In genomic region chr12:26359817-26360216, GRCm38 (mm10) we compare ENCODE assay signal across 13 mouse cellular contexts. TPM values are rescaled to one million over a fixed set of nuclear protein-coding genes. Genes with fewer than 3 reads are reported as not detected.
DNase-seq lines count a peak whose midpoint lies in the region; ATAC-seq and TF ChIP-seq lines count a peak whose summit lies in the region.
"Had no signal": no experiment of that assay in that cellular context is flagged by ENCODE, and none has a peak within 500 bp of the region (broad histone marks: within the 10 kb centered on the region; RNA-seq: fewer than 3 reads in every experiment).

No protein-coding gene starts in this region.

- peak; percentile 42 for DNase-seq in midbrain, postnatal 0 days (ENCODE audit: low spot score)
- DNase-seq in cerebellum, adult 9-10 months = peak; percentile 55
- peak; percentile 63 for DNase-seq in lung, postnatal 0 days (ENCODE audit: low spot score)
- no peak for DNase-seq in hindbrain, embryonic 11.5 days (ENCODE audit: low spot score)

- H3K4me3 ChIP-seq in forebrain, embryonic 13.5 days = no peak overlapping the region
- no peak overlapping the region for H3K4me3 ChIP-seq in forebrain, embryonic 12.5 days (replicated peaks)
- H3K4me3 ChIP-seq in midbrain, postnatal 0 days (ENCODE audit: low read depth, low read length) = no peak overlapping the region
- H3K4me3 ChIP-seq in midbrain, embryonic 16.5 days (ENCODE audit: low read depth, low read length) = no peak overlapping the region
- no peak overlapping the region for H3K4me3 ChIP-seq in lung, postnatal 0 days (ENCODE audit: low read depth, low read length)
- H3K4me3 ChIP-seq in hindbrain, embryonic 11.5 days (ENCODE audit: low read depth, low read length) = no peak overlapping the region
- H3K4me3 ChIP-seq: embryonic facial prominence, embryonic 15.5 days; limb, embryonic 13.5 days; neural tube, embryonic 15.5 days had no signal

- H3K4me1 ChIP-seq in forebrain, embryonic 13.5 days = peaks cover 19% of the 10 kb centered on the region
- H3K4me1 ChIP-seq in forebrain, embryonic 12.5 days = peaks cover 10% of the 10 kb centered on the region
- H3K4me1 ChIP-seq in midbrain, postnatal 0 days (ENCODE audit: insufficient read depth, low read length) = peaks cover 5% of the 10 kb centered on the region; the same call in 1 of the 2 replicates
- H3K4me1 ChIP-seq in midbrain, embryonic 16.5 days (ENCODE audit: control insufficient read depth, insufficient read depth, low read length) = peaks cover 8% of the 10 kb centered on the region
- H3K4me1 ChIP-seq in lung, postnatal 0 days (ENCODE audit: insufficient read depth, low read depth, low read length) = peaks cover 3% of the 10 kb centered on the region; the same call in 1 of the 2 replicates
- no peaks in the 10 kb centered on the region for H3K4me1 ChIP-seq in hindbrain, embryonic 11.5 days (replicated peaks; ENCODE audit: control insufficient read depth, insufficient read depth, low read length)
- H3K4me1 ChIP-seq: embryonic facial prominence, embryonic 15.5 days had no signal

- peaks cover 18% of the 10 kb centered on the region; the same call in 1 of the 2 replicates for H3K36me3 ChIP-seq in forebrain, embryonic 13.5 days (ENCODE audit: poor library complexity, severe bottlenecking)
- H3K36me3 ChIP-seq in forebrain, embryonic 12.5 days (replicated peaks) = peaks cover 10% of the 10 kb centered on the region; the same call in 1 of the 2 replicates
- 0 out of 2 replicates have a peak, but pooled peaks cover 2% of the 10 kb centered on the region for H3K36me3 ChIP-seq in midbrain, postnatal 0 days (ENCODE audit: insufficient read depth, low read length)
- H3K36me3 ChIP-seq in midbrain, embryonic 16.5 days (ENCODE audit: control insufficient read depth, insufficient read depth, low read length) = no peaks in the 10 kb centered on the region
- no peaks in the 10 kb centered on the region for H3K36me3 ChIP-seq in lung, postnatal 0 days (ENCODE audit: insufficient read depth, low read length)
- no peaks in the 10 kb centered on the region for H3K36me3 ChIP-seq in hindbrain, embryonic 11.5 days (ENCODE audit: control insufficient read depth, insufficient read depth, low read length)

- no peak overlapping the region for H3K9ac ChIP-seq in forebrain, embryonic 13.5 days
- no peak overlapping the region for H3K9ac ChIP-seq in forebrain, embryonic 12.5 days
- no peak overlapping the region for H3K9ac ChIP-seq in midbrain, postnatal 0 days (replicated peaks; ENCODE audit: low read length, poor library complexity, severe bottlenecking)
- H3K9ac ChIP-seq in midbrain, embryonic 16.5 days (ENCODE audit: low read depth, low read length) = no peak overlapping the region
- H3K9ac ChIP-seq in lung, postnatal 0 days (replicated peaks; ENCODE audit: low read depth) = no peak overlapping the region
- H3K9ac ChIP-seq in hindbrain, embryonic 11.5 days (ENCODE audit: low read depth, low read length) = no peak overlapping the region
- H3K9ac ChIP-seq: embryonic facial prominence, embryonic 15.5 days; limb, embryonic 13.5 days; neural tube, embryonic 15.5 days had no signal

- WGBS in forebrain, embryonic 13.5 days = 89% methylated on average over 5 of the region's 5 CpGs
- 94% methylated on average over 5 of the region's 5 CpGs for WGBS in forebrain, embryonic 12.5 days
- WGBS in midbrain, postnatal 0 days = 83% methylated on average over 5 of the region's 5 CpGs
- 86% methylated on average over 5 of the region's 5 CpGs for WGBS in midbrain, embryonic 16.5 days
- 45% methylated on average over 5 of the region's 5 CpGs for WGBS in lung, postnatal 0 days
- 94% methylated on average over 5 of the region's 5 CpGs for WGBS in hindbrain, embryonic 11.5 days

- peak; percentile 47; the same call in 1 of the 2 replicates for TF ChIP-seq EP300 in lung, postnatal 0 days (IDR thresholded peaks at IDR 0.05)

- no peak overlapping the region for H3K4me2 ChIP-seq in forebrain, embryonic 13.5 days
- no peak overlapping the region for H3K4me2 ChIP-seq in forebrain, embryonic 12.5 days
- H3K4me2 ChIP-seq in midbrain, postnatal 0 days (ENCODE audit: low read depth, low read length, poor library complexity, severe bottlenecking) = no peak overlapping the region
- no peak overlapping the region for H3K4me2 ChIP-seq in midbrain, embryonic 16.5 days (ENCODE audit: low read length)
- no peak overlapping the region for H3K4me2 ChIP-seq in lung, postnatal 0 days (replicated peaks; ENCODE audit: low read depth, low read length)
- no peak overlapping the region for H3K4me2 ChIP-seq in hindbrain, embryonic 11.5 days (replicated peaks; ENCODE audit: low read depth, low read length)
- H3K4me2 ChIP-seq: embryonic facial prominence, embryonic 15.5 days; limb, embryonic 13.5 days; midbrain, embryonic 11.5 days; neural tube, embryonic 15.5 days had no signal

- 0 out of 2 replicates have a peak, but pooled peaks have one; percentile 3 for ATAC-seq in forebrain, embryonic 13.5 days
- no peak for ATAC-seq in forebrain, embryonic 12.5 days (ENCODE audit: low FRiP score)
- no peak for ATAC-seq in midbrain, postnatal 0 days (ENCODE audit: low FRiP score)
- no peak for ATAC-seq in midbrain, embryonic 16.5 days
- ATAC-seq in lung, postnatal 0 days = peak; percentile 59
- no peak for ATAC-seq in monocyte, adult 5-6 weeks (replicated peaks; ENCODE audit: insufficient number of reproducible peaks, low FRiP score, low TSS enrichment, poor library complexity, severe bottlenecking)
- ATAC-seq in hindbrain, embryonic 11.5 days (ENCODE audit: low FRiP score) = no peak

- H3K27ac ChIP-seq in forebrain, embryonic 13.5 days = no peak overlapping the region
- H3K27ac ChIP-seq in forebrain, embryonic 12.5 days = no peak overlapping the region
- H3K27ac ChIP-seq in midbrain, postnatal 0 days (ENCODE audit: low read depth, low read length) = no peak overlapping the region
- no peak overlapping the region for H3K27ac ChIP-seq in midbrain, embryonic 16.5 days (ENCODE audit: low read length)
- H3K27ac ChIP-seq in lung, postnatal 0 days (ENCODE audit: low read length) = peak overlapping the region; percentile 28; the same call in 1 of the 2 replicates
- no peak overlapping the region for H3K27ac ChIP-seq in hindbrain, embryonic 11.5 days (ENCODE audit: low read depth, low read length)
- H3K27ac ChIP-seq: embryonic facial prominence, embryonic 15.5 days; limb, embryonic 13.5 days; neural tube, embryonic 15.5 days had no signal

- TF ChIP-seq CTCF in midbrain, postnatal 0 days (IDR thresholded peaks at IDR 0.05) = no peak
- no peak for TF ChIP-seq CTCF in lung, postnatal 0 days (IDR thresholded peaks at IDR 0.05)

- no peaks in the 10 kb centered on the region for H3K9me3 ChIP-seq in forebrain, embryonic 13.5 days (replicated peaks)
- no peaks in the 10 kb centered on the region for H3K9me3 ChIP-seq in forebrain, embryonic 12.5 days
- no peaks in the 10 kb centered on the region for H3K9me3 ChIP-seq in midbrain, postnatal 0 days (ENCODE audit: low read length)
- no peaks in the 10 kb centered on the region for H3K9me3 ChIP-seq in midbrain, embryonic 16.5 days (replicated peaks; ENCODE audit: control insufficient read depth, low read length, poor library complexity, severe bottlenecking)
- no peaks in the 10 kb centered on the region for H3K9me3 ChIP-seq in lung, postnatal 0 days (ENCODE audit: low read length)
- H3K9me3 ChIP-seq in hindbrain, embryonic 11.5 days (ENCODE audit: control insufficient read depth, low read length) = no peaks in the 10 kb centered on the region
- H3K9me3 ChIP-seq: embryonic facial prominence, embryonic 15.5 days; limb, embryonic 13.5 days; neural tube, embryonic 15.5 days had no signal

- H3K27me3 ChIP-seq in forebrain, embryonic 13.5 days = no peaks in the 10 kb centered on the region
- no peaks in the 10 kb centered on the region for H3K27me3 ChIP-seq in forebrain, embryonic 12.5 days
- H3K27me3 ChIP-seq in midbrain, postnatal 0 days (ENCODE audit: insufficient read depth, low read length) = no peaks in the 10 kb centered on the region
- H3K27me3 ChIP-seq in midbrain, embryonic 16.5 days (ENCODE audit: control insufficient read depth, insufficient read depth, low read depth, low read length) = no peaks in the 10 kb centered on the region
- no peaks in the 10 kb centered on the region for H3K27me3 ChIP-seq in lung, postnatal 0 days (replicated peaks; ENCODE audit: insufficient read depth, low read length)
- no peaks in the 10 kb centered on the region for H3K27me3 ChIP-seq in hindbrain, embryonic 11.5 days (ENCODE audit: control insufficient read depth, insufficient read depth, low read length)
- H3K27me3 ChIP-seq: embryonic facial prominence, embryonic 15.5 days; limb, embryonic 13.5 days; neural tube, embryonic 15.5 days had no signal

RNA-seq across cellular contexts. Expression of gene Rnf144a, which starts 55.2 kb away (rescaled TPM):
- 36.8 and 40.3 TPM in 2 replicates for polyA plus RNA-seq in forebrain, embryonic 13.5 days (2015; fragmentation: Nextera tagmentation; extraction: Ambion mirVana)
- 50.7 and 52.1 TPM in 2 replicates for polyA plus RNA-seq in forebrain, embryonic 12.5 days (2016; fragmentation: Nextera tagmentation; extraction: Ambion mirVana)
- total RNA-seq in midbrain, postnatal 0 days (2014; rRNA removed) = 32.0 TPM in 2 replicates
- polyA plus RNA-seq in midbrain, postnatal 0 days (2015; fragmentation: Nextera tagmentation; extraction: Ambion mirVana) = 20.3 and 22.0 TPM in 2 replicates
- 25.7 and 28.1 TPM in 2 replicates for polyA plus RNA-seq in midbrain, embryonic 16.5 days (2015; fragmentation: Nextera tagmentation; extraction: Ambion mirVana)
- polyA plus RNA-seq in lung, postnatal 0 days (2015; fragmentation: Nextera tagmentation; extraction: Ambion mirVana) = 69.6 and 73.7 TPM in 2 replicates
- 28.8 to 54.1 TPM (median 31.5 TPM) in 3 replicates for total RNA-seq in monocyte, adult 5-6 weeks (2017)
- 23.7 and 30.8 TPM in 2 replicates for polyA plus RNA-seq in hindbrain, embryonic 11.5 days (2014; fragmentation: Nextera tagmentation; extraction: Ambion mirVana)
- total RNA-seq: MEL had no signal

Comparison
In these comparisons a context has a peak if more than half of its experiments do, and no peak if none do; other contexts are left out.
1. ATAC-seq: peak in forebrain, embryonic 13.5 days (single experiment) and lung, postnatal 0 days (single experiment); none in forebrain, embryonic 12.5 days (single experiment), midbrain, postnatal 0 days (single experiment), midbrain, embryonic 16.5 days (single experiment), monocyte, adult 5-6 weeks (single experiment) and hindbrain, embryonic 11.5 days (single experiment).